Mouse (Mus musculus) B cell, adult (primary cell): ENCODE results near the gene Arl6ip1. TPM values are rescaled to one million over a fixed set of nuclear protein-coding genes. Genes with fewer than 3 reads are reported as not detected.

Experiments used
- total RNA-seq: library from RNA; stranded (reverse); gene quantifications from 4 replicates; pipeline ENCODE4 v1.2.4, GENCODE M21; 2023; ENCODE audit not compliant: inconsistent age

Gene Arl6ip1
- 170 to 192 TPM (median 178 TPM) in 4 replicates for total RNA-seq

DNA sequence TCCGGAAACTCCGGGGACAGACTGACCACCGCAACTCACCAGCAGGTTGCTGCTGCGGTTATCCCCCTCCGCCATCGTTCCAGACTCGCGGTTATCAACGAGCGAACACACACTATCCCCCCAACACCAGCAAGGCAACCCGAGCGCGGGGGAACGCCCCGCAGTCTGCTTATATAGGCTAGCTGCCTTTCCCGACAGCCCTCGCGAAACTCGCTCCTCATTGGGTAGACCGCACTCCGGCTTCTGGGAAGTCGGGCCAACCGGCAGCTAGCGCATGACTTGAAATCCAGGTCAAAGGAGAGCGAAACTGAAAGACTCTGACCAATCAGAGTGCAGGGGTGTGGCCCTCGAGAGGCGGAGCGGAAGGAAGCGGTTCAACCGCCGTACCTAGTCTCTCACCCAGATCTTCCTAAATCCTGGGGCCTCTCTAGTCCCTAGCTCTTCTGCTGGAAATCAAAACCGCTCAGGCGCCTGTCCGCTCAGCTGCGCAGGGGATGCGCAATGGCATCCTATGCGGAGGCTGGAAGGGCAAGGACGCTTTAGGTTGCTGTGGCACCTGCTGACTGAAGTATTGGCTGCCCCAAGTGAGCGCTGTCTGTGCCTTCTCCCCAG lies at the start of gene Arl6ip1:
Gene Arl6ip1 (minus strand): TSS at position 233 of the 612 bp plus-strand sequence.

DNA sequence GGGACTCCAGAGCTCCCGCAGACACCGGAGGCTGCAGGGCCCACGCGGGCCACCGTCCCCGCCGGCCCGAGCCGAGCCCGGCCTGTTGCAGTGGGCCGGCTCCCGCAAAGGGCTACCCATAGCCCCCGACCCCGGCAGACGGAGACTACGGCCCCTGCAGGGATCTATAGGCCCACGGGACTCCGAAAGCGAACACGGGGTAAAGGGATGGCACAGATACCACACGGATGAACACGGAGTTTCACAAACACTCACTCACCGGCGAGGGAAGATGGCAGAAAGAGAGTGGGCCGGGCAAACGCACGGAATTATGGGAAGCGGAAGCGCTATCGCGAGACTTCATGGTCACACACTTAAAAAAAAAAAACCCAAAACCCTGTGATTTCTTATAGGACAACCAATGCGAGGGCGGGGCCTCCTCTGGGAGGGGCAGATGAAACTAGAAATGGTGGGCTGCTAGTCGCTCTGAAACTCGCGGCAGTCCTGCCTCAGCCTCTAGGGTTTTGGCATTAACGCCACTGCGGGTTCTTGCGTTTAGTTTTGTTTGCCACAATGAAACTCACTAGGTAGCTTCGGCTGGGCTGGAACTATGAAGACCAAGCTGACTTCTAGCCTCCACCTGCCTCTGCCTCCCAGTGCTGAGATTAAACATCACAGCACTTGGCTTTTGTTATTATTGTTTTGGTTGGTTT lies 13.4 kb downstream of the Arl6ip1 start, which contains the start of gene Rps15a:
Gene Rps15a (minus strand): TSS at position 312 of the 692 bp plus-strand sequence.

Other genes with a start within 250 kb of the Arl6ip1 start
- gene Rps15a, start 13.5 kb downstream of the Arl6ip1 start, total RNA-seq = 2,523 to 2,648 TPM (median 2,559 TPM) in 4 replicates
- 259 to 297 TPM (median 276 TPM) in 4 replicates for gene Smg1, start 114.0 kb upstream of the Arl6ip1 start, total RNA-seq